Mouse (Mus musculus): ENCODE measurements around the gene Gnmt. TPM values are rescaled to one million over a fixed set of nuclear protein-coding genes. Genes with fewer than 3 reads are reported as not detected.

Gnmt gene
- polyA plus RNA-seq, 1 experiment from 2014 or later, result 0.79 TPM

GRCm38 (mm10) chr17:46685913-46686312 is 43.1 kb downstream of the Gnmt start:
- DNase-seq (ENCODE audit: low spot score), result no peak
- peaks cover 6% of the 10 kb centered on the region for H3K4me1 ChIP-seq (ENCODE audit: control insufficient read depth, insufficient read depth, low read length)
- no peak for ATAC-seq
- no peak overlapping the region for H3K27ac ChIP-seq (ENCODE audit: low read depth, low read length)
- no peaks in the 10 kb centered on the region for H3K27me3 ChIP-seq (replicated peaks; ENCODE audit: control insufficient read depth, insufficient read depth, low read length)
- WGBS, result 97% methylated on average over 6 of the region's 6 CpGs
- no peak overlapping the region for H3K9ac ChIP-seq (ENCODE audit: low read length)
- no peaks in the 10 kb centered on the region for H3K9me3 ChIP-seq (replicated peaks; ENCODE audit: control insufficient read depth, low read length)
- no peak overlapping the region for H3K4me3 ChIP-seq (ENCODE audit: low read depth, low read length)
- peaks cover 50% of the 10 kb centered on the region for H3K36me3 ChIP-seq (ENCODE audit: control insufficient read depth, insufficient read depth, low read length)
- H3K4me2 ChIP-seq (ENCODE audit: low read length), result no peak overlapping the region

- DNase-seq (ENCODE audit: low spot score) (no peak), ATAC-seq (no peak)
- no peak overlapping the region for H3K4me3 ChIP-seq (ENCODE audit: low read depth, low read length)
- H3K9ac ChIP-seq (ENCODE audit: low read length), result no peak overlapping the region
- WGBS, result 76% methylated on average over 16 of the region's 16 CpGs
- H3K4me2 ChIP-seq (ENCODE audit: low read length), result no peak overlapping the region
- peaks cover 18% of the 10 kb centered on the region for H3K4me1 ChIP-seq (ENCODE audit: control insufficient read depth, insufficient read depth, low read length)
- H3K27me3 ChIP-seq (replicated peaks; ENCODE audit: control insufficient read depth, insufficient read depth, low read length), result no peaks in the 10 kb centered on the region
- peaks cover 54% of the 10 kb centered on the region for H3K36me3 ChIP-seq (ENCODE audit: control insufficient read depth, insufficient read depth, low read length)
- no peaks in the 10 kb centered on the region for H3K9me3 ChIP-seq (replicated peaks; ENCODE audit: control insufficient read depth, low read length)
- H3K27ac ChIP-seq (ENCODE audit: low read depth, low read length), result no peak overlapping the region
These were observed 46.1 kb downstream of the Gnmt start for GRCm38 (mm10) chr17:46682654-46683389.

GRCm38 (mm10) chr17:46681466-46682118 is 47.4 kb downstream of the Gnmt start:
- no peak for ATAC-seq
- H3K9ac ChIP-seq (ENCODE audit: low read length), result peak overlapping the region; percentile 70
- 31% methylated on average over 12 of the region's 12 CpGs for WGBS
- H3K4me3 ChIP-seq (ENCODE audit: low read depth, low read length), result peak overlapping the region; percentile 80
- no peaks in the 10 kb centered on the region for H3K27me3 ChIP-seq (replicated peaks; ENCODE audit: control insufficient read depth, insufficient read depth, low read length)
- peak overlapping the region; percentile 79 for H3K4me2 ChIP-seq (ENCODE audit: low read length)
- no peaks in the 10 kb centered on the region for H3K9me3 ChIP-seq (replicated peaks; ENCODE audit: control insufficient read depth, low read length)
- peaks cover 58% of the 10 kb centered on the region for H3K36me3 ChIP-seq (ENCODE audit: control insufficient read depth, insufficient read depth, low read length)
- DNase-seq (ENCODE audit: low spot score), result no peak
- H3K27ac ChIP-seq (ENCODE audit: low read depth, low read length), result no peak overlapping the region
- H3K4me1 ChIP-seq (ENCODE audit: control insufficient read depth, insufficient read depth, low read length), result peaks cover 18% of the 10 kb centered on the region

DNA sequence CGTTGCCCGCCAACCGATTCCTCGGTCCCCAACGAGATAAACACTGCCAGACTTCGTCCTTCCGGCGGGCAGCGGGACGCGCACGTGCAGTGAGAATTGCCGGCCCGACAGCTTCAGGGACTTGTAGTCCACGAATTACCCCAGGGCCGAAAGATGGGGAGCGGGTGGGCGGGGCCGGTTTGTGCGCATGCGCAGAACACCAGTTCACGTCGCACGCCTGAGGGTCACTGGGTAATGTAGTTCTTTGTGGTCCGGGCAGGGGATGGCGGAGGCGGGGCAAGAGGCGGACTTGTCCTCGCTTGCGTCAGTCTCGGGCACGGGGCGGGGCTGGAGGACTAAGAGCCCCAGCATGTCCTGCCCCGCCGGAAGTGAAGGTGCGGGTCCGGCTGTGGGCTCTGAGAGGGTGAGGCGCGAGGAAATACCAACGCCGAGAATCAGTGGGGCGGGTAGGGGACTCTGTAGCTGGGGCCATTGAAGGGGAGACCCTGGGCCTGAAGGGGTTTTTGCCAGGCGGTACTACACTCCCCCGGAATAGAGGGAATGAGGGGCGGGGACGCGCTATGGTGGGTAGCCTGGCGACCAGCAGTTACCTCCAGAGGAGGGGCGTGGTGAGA is 48.1 kb downstream of the Gnmt start, which contains the start of gene Klhdc3:
Gene Klhdc3 (minus strand): TSS at position 155 of the 614 bp plus-strand sequence.
- H3K4me3 ChIP-seq (ENCODE audit: low read depth, low read length), result peak within 1 kb of the TSS; percentile 80
- peak within 1 kb of the TSS; percentile 79 for H3K4me2 ChIP-seq (ENCODE audit: low read length)
- H3K9me3 ChIP-seq (replicated peaks; ENCODE audit: control insufficient read depth, low read length), result no peaks in the 10 kb centered on the region
- ATAC-seq (peak; percentile 98), DNase-seq (ENCODE audit: low spot score) (peak; percentile 99)
- peak within 1 kb of the TSS; percentile 76 for H3K9ac ChIP-seq (ENCODE audit: low read length)
- peaks cover 18% of the 10 kb centered on the region for H3K4me1 ChIP-seq (ENCODE audit: control insufficient read depth, insufficient read depth, low read length)
- no peaks in the 10 kb centered on the region for H3K27me3 ChIP-seq (replicated peaks; ENCODE audit: control insufficient read depth, insufficient read depth, low read length)
- H3K36me3 ChIP-seq (ENCODE audit: control insufficient read depth, insufficient read depth, low read length), result peaks cover 58% of the 10 kb centered on the region
- peak within 1 kb of the TSS; percentile 80 for H3K27ac ChIP-seq (ENCODE audit: low read depth, low read length)
- under 1% methylated on average over 49 of the region's 49 CpGs for WGBS

DNA sequence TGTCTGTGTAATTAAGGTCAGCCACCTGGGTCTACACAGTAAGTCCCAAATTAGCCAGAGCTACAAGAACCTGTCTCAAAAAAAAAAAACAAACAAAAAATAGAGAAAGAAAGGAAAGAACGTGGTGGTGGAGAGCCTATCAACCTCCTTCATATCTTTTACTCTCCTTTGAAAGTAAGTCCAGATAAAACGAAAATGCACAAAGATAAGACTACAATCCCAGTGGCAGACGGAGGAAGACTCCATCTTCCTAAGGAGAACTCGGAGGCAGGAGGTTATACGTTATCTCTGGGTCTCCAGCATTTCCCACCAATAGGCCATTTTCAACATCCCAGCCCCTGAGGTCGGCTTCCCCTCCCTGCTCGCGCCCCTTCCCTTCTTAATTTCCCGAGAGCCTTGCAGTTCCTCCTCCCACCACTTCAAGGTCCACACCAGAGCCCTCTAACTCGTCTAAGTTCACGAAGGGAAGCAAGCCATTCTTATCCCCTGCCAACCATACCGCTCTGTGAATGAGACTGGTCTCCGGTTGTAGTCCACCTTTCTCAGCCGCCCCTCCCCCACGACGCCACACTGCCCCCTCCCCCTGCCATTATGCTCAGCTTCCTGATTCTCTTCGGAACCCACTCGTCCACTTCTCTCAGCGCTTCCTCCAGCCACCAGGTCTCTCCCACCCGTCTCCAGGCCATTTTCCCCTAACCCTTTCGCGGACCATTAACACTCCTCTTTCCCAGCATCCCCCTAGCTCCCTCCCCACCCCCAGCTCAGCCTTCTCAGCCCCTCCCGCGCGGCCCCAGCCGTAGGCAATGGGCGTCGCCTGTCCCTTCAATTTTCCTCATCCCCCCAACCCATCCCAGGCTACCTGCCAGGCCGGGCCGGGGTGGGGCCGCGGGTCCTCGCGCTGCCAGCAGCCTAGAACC is 48.9 kb downstream of the Gnmt start:
- WGBS, result 1% methylated on average over 34 of the region's 34 CpGs
- peaks cover 18% of the 10 kb centered on the region for H3K4me1 ChIP-seq (ENCODE audit: control insufficient read depth, insufficient read depth, low read length)
- peak overlapping the region; percentile 76 for H3K9ac ChIP-seq (ENCODE audit: low read length)
- H3K4me3 ChIP-seq (ENCODE audit: low read depth, low read length), result peak overlapping the region; percentile 80
- no peaks in the 10 kb centered on the region for H3K9me3 ChIP-seq (replicated peaks; ENCODE audit: control insufficient read depth, low read length)
- H3K27me3 ChIP-seq (replicated peaks; ENCODE audit: control insufficient read depth, insufficient read depth, low read length), result no peaks in the 10 kb centered on the region
- H3K27ac ChIP-seq (ENCODE audit: low read depth, low read length), result peak overlapping the region; percentile 80
- peak overlapping the region; percentile 77 for H3K4me2 ChIP-seq (ENCODE audit: low read length)
- DNase-seq (ENCODE audit: low spot score), result peak; percentile 61
- ATAC-seq, result peak; percentile 15
- H3K36me3 ChIP-seq (ENCODE audit: control insufficient read depth, insufficient read depth, low read length), result peaks cover 58% of the 10 kb centered on the region

DNA sequence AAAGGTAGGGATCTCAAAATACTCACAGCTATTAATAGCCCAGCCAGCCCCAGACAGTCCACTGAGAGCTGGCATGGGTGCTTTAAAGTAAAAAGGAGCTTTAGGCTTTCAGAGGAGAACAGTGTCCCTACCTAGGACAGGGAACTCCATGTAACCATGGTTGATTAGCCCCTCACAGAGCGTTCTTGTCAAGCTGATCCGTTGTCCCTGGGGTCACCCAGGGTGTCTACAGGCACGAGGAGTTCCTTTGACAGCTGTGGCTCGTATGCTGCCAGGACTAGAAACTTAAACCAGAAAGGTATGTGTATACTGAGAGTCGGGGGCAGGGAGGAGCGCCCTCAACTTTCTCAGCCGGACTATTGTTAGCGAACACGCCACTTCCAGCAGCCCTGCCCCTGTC is 50.1 kb downstream of the Gnmt start:
- 70% methylated on average over 9 of the region's 9 CpGs for WGBS
- Histone ChIP-seq H3K27me3 (replicated peaks; ENCODE audit: control insufficient read depth, insufficient read depth, low read length) (no peaks in the 10 kb centered on the region), H3K4me1 (ENCODE audit: control insufficient read depth, insufficient read depth, low read length) (peaks cover 18% of the 10 kb centered on the region), H3K4me3 (ENCODE audit: low read depth, low read length) (peak overlapping the region; percentile 80; the same call in 1 of the 2 replicates), H3K27ac (ENCODE audit: low read depth, low read length) (no peak overlapping the region), H3K9ac (ENCODE audit: low read length) (peak overlapping the region; percentile 76), H3K4me2 (ENCODE audit: low read length) (peak overlapping the region; percentile 77), H3K9me3 (replicated peaks; ENCODE audit: control insufficient read depth, low read length) (no peaks in the 10 kb centered on the region), H3K36me3 (ENCODE audit: control insufficient read depth, insufficient read depth, low read length) (peaks cover 50% of the 10 kb centered on the region)
- ATAC-seq, result no peak
- DNase-seq (ENCODE audit: low spot score), result no peak

DNA sequence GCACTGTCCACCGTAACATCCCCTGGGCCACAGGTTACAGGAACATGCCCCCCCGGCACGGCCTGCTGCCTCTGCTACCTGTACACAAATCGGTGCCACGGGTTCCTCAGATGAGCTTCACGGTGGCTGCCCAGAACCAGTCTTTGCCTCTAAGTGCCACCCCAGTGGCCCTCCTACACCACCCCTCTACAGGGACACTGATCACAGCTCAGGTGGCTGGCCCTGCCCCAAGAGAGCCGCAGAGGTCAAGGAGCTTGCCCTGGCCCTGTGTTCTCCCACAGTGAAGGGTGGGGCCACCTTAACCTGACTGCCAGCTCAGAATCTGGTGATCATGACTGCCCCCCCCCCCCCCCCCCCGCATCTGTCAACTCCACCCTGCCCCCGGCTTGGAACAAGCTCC is 50.6 kb downstream of the Gnmt start, which contains the start of gene Mea1:
Gene Mea1 (plus strand): TSS at position 378 of the 400 bp plus-strand sequence.
- no peaks in the 10 kb centered on the region for H3K9me3 ChIP-seq (replicated peaks; ENCODE audit: control insufficient read depth, low read length)
- peaks cover 45% of the 10 kb centered on the region for H3K36me3 ChIP-seq (ENCODE audit: control insufficient read depth, insufficient read depth, low read length)
- DNase-seq (ENCODE audit: low spot score) (no peak), ATAC-seq (no peak)
- peak within 1 kb of the TSS; percentile 80 for H3K4me3 ChIP-seq (ENCODE audit: low read depth, low read length)
- WGBS, result 92% methylated on average over 8 of the region's 9 CpGs
- H3K4me2 ChIP-seq (ENCODE audit: low read length), result peak within 1 kb of the TSS; percentile 77
- no peak within 1 kb of the TSS for H3K27ac ChIP-seq (ENCODE audit: low read depth, low read length)
- peak within 1 kb of the TSS; percentile 76 for H3K9ac ChIP-seq (ENCODE audit: low read length)
- peaks cover 21% of the 10 kb centered on the region for H3K4me1 ChIP-seq (ENCODE audit: control insufficient read depth, insufficient read depth, low read length)
- H3K27me3 ChIP-seq (replicated peaks; ENCODE audit: control insufficient read depth, insufficient read depth, low read length), result no peaks in the 10 kb centered on the region
